Mouse (Mus musculus) urinary bladder, adult 2 months (tissue): ENCODE results near the gene Ccng2. TPM values are rescaled to one million over a fixed set of nuclear protein-coding genes. Genes with fewer than 3 reads are reported as not detected.

Experiments
- polyA plus RNA-seq: library from polyadenylated mRNA; depleted of rRNA; stranded (reverse); fragments of >200 nt; gene quantifications from 2 replicates; pipeline ENCODE4 v1.2.3, GENCODE M21; 2012; rRNA removed

The Ccng2 gene
- polyA plus RNA-seq, 1 experiment = 19.8 TPM

Other genes with a start within 250 kb of the Ccng2 start
- gene Sowahb, start 222.2 kb upstream of the Ccng2 start, polyA plus RNA-seq = 2.1 and 2.3 TPM in 2 replicates
- gene Sept11, start 173.8 kb upstream of the Ccng2 start, polyA plus RNA-seq = 27.9 and 30.9 TPM in 2 replicates
- 65.0 and 103 TPM in 2 replicates for gene Ccni, start 60.8 kb upstream of the Ccng2 start, polyA plus RNA-seq
- gene 2010109A12Rik, start 60.7 kb upstream of the Ccng2 start, polyA plus RNA-seq = 0.44 and 0.68 TPM in 2 replicates